Mouse (Mus musculus): ENCODE results near the gene Fbxw9. TPM values are rescaled to one million over a fixed set of nuclear protein-coding genes. Genes with fewer than 3 reads are reported as not detected.

Fbxw9 gene
- polyA plus RNA-seq, 1 experiment: 28.8 TPM

- Histone ChIP-seq H3K4me3 (ENCODE audit: insufficient read depth, low read length) (peak within 1 kb of the TSS; percentile 94), H3K4me1 (ENCODE audit: control insufficient read depth, insufficient read depth, low read length) (peaks cover 13% of the 10 kb centered on the region), H3K27ac (ENCODE audit: insufficient read depth, low read length) (peak within 1 kb of the TSS; percentile 80)
- TF ChIP-seq POLR2A (IDR thresholded peaks at IDR 0.05; ENCODE audit: low read depth, low read length): peak; percentile 95
- no peak for TF ChIP-seq CTCF (IDR thresholded peaks at IDR 0.05; ENCODE audit: borderline replicate concordance, insufficient read depth, low read length)
These were observed 33.0 kb upstream of the Fbxw9 start, which contains the start of gene Trir for GRCm38 (mm10) chr8:85026670-85027515. Gene Trir (plus strand): TSS chr8:85026823.

- no peak for TF ChIP-seq CTCF (IDR thresholded peaks at IDR 0.05; ENCODE audit: borderline replicate concordance, insufficient read depth, low read length)
- 0 out of 2 replicates have a peak, but pooled peaks have one; percentile 2 for TF ChIP-seq POLR2A (IDR thresholded peaks at IDR 0.05; ENCODE audit: low read depth, low read length)
- Histone ChIP-seq H3K27ac (ENCODE audit: insufficient read depth, low read length) (peak overlapping the region; percentile 6; the same call in 1 of the 2 replicates), H3K4me1 (ENCODE audit: control insufficient read depth, insufficient read depth, low read length) (peaks cover 13% of the 10 kb centered on the region), H3K4me3 (ENCODE audit: insufficient read depth, low read length) (peak overlapping the region; percentile 94)
These were observed 32.4 kb upstream of the Fbxw9 start for GRCm38 (mm10) chr8:85027516-85027855.

- Histone ChIP-seq H3K27ac (ENCODE audit: insufficient read depth, low read length) (no peak overlapping the region), H3K4me1 (ENCODE audit: control insufficient read depth, insufficient read depth, low read length) (peaks cover 14% of the 10 kb centered on the region), H3K4me3 (ENCODE audit: insufficient read depth, low read length) (peak overlapping the region; percentile 94)
- TF ChIP-seq POLR2A (IDR thresholded peaks at IDR 0.05; ENCODE audit: low read depth, low read length) (no peak), CTCF (IDR thresholded peaks at IDR 0.05; ENCODE audit: borderline replicate concordance, insufficient read depth, low read length) (no peak)
These were observed 31.9 kb upstream of the Fbxw9 start for GRCm38 (mm10) chr8:85027922-85028321.

GRCm38 (mm10) chr8:85029271-85029670 is 30.6 kb upstream of the Fbxw9 start:
- no peak for TF ChIP-seq POLR2A (IDR thresholded peaks at IDR 0.05; ENCODE audit: low read depth, low read length)
- no peak for TF ChIP-seq CTCF (IDR thresholded peaks at IDR 0.05; ENCODE audit: borderline replicate concordance, insufficient read depth, low read length)
- Histone ChIP-seq H3K27ac (ENCODE audit: insufficient read depth, low read length) (no peak overlapping the region), H3K4me3 (ENCODE audit: insufficient read depth, low read length) (peak overlapping the region; percentile 94; the same call in 1 of the 2 replicates), H3K4me1 (ENCODE audit: control insufficient read depth, insufficient read depth, low read length) (peaks cover 12% of the 10 kb centered on the region)

- peaks cover 16% of the 10 kb centered on the region for H3K4me1 ChIP-seq (ENCODE audit: control insufficient read depth, insufficient read depth, low read length)
- H3K4me3 ChIP-seq (ENCODE audit: insufficient read depth, low read length): no peak overlapping the region
- TF ChIP-seq POLR2A (IDR thresholded peaks at IDR 0.05; ENCODE audit: low read depth, low read length): no peak
- no peak for TF ChIP-seq CTCF (IDR thresholded peaks at IDR 0.05; ENCODE audit: borderline replicate concordance, insufficient read depth, low read length)
- H3K27ac ChIP-seq (ENCODE audit: insufficient read depth, low read length): no peak overlapping the region
These were observed 27.1 kb upstream of the Fbxw9 start for GRCm38 (mm10) chr8:85032622-85033311.

- no peak for TF ChIP-seq CTCF (IDR thresholded peaks at IDR 0.05; ENCODE audit: borderline replicate concordance, insufficient read depth, low read length)
- TF ChIP-seq POLR2A (IDR thresholded peaks at IDR 0.05; ENCODE audit: low read depth, low read length): no peak
- no peak overlapping the region for H3K4me3 ChIP-seq (ENCODE audit: insufficient read depth, low read length)
- H3K4me1 ChIP-seq (ENCODE audit: control insufficient read depth, insufficient read depth, low read length): peaks cover 12% of the 10 kb centered on the region
- H3K27ac ChIP-seq (ENCODE audit: insufficient read depth, low read length): no peak overlapping the region
These were observed 26.0 kb upstream of the Fbxw9 start for GRCm38 (mm10) chr8:85033867-85034266.

GRCm38 (mm10) chr8:85034764-85035163 is 25.1 kb upstream of the Fbxw9 start:
- peak overlapping the region; percentile 13 for H3K4me3 ChIP-seq (ENCODE audit: insufficient read depth, low read length)

GRCm38 (mm10) chr8:85035165-85035727 is 24.6 kb upstream of the Fbxw9 start:
- Histone ChIP-seq H3K27ac (ENCODE audit: insufficient read depth, low read length) (peak overlapping the region; percentile 91), H3K4me1 (ENCODE audit: control insufficient read depth, insufficient read depth, low read length) (peaks cover 12% of the 10 kb centered on the region), H3K4me3 (ENCODE audit: insufficient read depth, low read length) (peak overlapping the region; percentile 79)
- TF ChIP-seq CTCF (IDR thresholded peaks at IDR 0.05; ENCODE audit: borderline replicate concordance, insufficient read depth, low read length): no peak
- no peak for TF ChIP-seq POLR2A (IDR thresholded peaks at IDR 0.05; ENCODE audit: low read depth, low read length)

More at GRCm38 (mm10) chr8:85034764-85035163, 25.1 kb upstream of the Fbxw9 start:
- Histone ChIP-seq H3K27ac (ENCODE audit: insufficient read depth, low read length) (peak overlapping the region; percentile 91), H3K4me1 (ENCODE audit: control insufficient read depth, insufficient read depth, low read length) (peaks cover 12% of the 10 kb centered on the region)
- peak; percentile 27; the same call in 1 of the 2 replicates for TF ChIP-seq POLR2A (IDR thresholded peaks at IDR 0.05; ENCODE audit: low read depth, low read length)
- no peak for TF ChIP-seq CTCF (IDR thresholded peaks at IDR 0.05; ENCODE audit: borderline replicate concordance, insufficient read depth, low read length)

- Histone ChIP-seq H3K4me3 (ENCODE audit: insufficient read depth, low read length) (peak overlapping the region; percentile 79), H3K4me1 (ENCODE audit: control insufficient read depth, insufficient read depth, low read length) (peaks cover 15% of the 10 kb centered on the region), H3K27ac (ENCODE audit: insufficient read depth, low read length) (peak overlapping the region; percentile 91)
- TF ChIP-seq CTCF (IDR thresholded peaks at IDR 0.05; ENCODE audit: borderline replicate concordance, insufficient read depth, low read length) (no peak), POLR2A (IDR thresholded peaks at IDR 0.05; ENCODE audit: low read depth, low read length) (peak; percentile 40)
These were observed 24.0 kb upstream of the Fbxw9 start for GRCm38 (mm10) chr8:85035728-85036310.

Measured in embryonic fibroblast, embryonic 13.5 days (primary cell).